Mouse (Mus musculus) embryo, embryonic 9.5 days (tissue): Measurements from ENCODE around the gene Tcea2.

Experiments used
- DNase-seq: peaks from one replicate; pipeline ENCODE4 v3.0.0-alpha.2; 2017; ENCODE audit errors: extremely low spot score

Gene Tcea2

DNA sequence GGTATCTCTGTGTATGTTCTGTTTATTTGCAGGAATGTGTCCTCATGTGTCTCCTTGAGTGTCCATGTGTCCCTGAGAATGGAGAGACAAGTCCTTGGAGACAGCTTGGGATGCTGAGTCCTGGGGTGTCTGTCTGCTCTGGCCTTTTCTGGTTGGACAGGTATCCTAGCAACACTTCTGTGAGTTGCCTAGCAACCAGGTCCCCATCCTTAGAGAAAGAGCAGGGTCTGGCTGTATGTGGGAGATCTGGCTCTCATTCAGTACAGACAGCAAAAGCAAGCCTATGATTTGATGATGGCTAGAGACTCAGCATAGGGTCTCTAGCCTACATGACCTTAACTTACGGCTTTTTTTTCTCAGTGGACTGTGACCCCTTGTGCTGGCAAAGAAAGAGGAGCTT, 33.6 kb downstream of the Tcea2 start:
- no peak for DNase-seq

DNA sequence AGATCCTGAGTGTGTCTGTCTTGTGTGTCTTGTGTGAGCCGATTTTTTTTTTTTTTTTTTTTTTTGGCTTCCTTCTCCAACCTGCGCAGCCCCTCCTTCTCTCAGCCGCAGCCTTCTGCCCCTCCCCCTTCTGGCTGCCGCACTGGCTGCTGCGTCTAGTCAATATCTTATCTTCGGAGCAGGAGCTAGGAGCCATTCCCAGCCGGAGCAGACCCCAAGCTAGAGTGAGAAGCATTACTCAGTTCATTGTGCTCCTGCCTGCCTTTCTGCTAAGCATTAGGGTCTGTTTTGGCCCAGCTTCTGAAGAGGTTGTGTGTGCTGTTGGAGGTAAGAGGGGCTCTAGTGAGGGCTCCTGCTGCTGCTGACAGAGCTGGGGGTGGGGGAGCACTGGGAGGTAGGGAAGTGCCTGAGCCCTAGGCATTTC, 34.8 kb downstream of the Tcea2 start, which contains the start of gene Oprl1:
Oprl1 (plus strand) TSS at position 114 of the 424 bp plus-strand sequence.
- DNase-seq, result peak; percentile 58

DNA sequence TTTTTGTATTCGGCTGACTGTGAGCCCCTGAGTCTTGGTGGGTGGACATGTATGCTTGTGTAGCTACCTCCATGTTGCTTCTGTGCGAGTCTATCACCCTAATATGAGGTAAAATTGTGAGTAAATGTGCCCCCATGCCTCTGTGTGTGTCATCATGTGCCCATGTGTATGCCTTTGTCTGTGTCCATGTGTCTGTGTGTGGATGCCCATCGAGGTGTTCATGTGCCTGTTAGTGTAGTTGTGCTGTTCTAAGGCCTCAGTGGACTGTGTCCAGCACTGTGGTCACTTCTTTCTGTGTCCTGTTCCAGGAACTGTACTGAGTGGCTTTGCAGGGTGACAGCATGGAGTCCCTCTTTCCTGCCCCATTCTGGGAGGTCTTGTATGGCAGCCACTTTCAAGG, 35.3 kb downstream of the Tcea2 start:
- no peak for DNase-seq

DNA sequence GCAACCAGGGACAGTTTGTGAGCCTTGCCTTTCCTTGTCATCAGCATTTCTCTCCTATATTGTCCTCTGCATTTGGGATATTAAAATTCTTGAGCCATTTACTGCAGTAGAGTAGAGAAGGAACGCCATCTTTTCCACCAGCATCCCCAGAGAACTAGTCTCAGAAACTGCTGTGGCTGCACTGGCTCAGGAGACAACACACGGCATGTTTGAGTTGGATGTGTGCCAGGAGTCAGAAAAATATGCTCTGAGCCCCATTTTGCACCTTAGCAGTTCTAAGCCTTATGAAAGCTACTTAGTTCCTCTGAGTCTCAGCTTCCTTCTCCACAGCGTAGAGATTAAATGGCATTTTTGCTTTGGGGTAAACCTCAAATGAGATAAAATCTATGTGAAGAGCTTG, 36.9 kb downstream of the Tcea2 start:
- no peak for DNase-seq

DNA sequence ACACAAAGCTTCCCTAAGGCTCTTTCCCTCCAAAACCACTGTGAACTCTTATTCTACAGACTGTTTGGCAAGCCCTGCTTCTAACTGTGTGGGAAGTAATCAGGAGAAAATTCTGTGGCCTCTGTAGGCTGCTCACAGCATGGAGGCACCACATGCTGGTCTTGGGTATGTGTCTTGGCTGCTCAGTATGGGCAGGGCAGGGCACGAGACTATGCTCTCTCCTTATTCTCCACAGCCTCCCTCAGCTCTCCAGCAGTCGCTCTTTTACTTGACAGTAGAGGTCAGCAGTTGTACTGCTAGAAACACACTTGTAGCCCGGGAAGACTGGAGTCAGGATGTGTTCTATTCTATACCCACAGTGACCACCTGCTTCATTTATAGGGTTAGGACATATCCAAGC, 40.0 kb downstream of the Tcea2 start:
- DNase-seq, result no peak

DNA sequence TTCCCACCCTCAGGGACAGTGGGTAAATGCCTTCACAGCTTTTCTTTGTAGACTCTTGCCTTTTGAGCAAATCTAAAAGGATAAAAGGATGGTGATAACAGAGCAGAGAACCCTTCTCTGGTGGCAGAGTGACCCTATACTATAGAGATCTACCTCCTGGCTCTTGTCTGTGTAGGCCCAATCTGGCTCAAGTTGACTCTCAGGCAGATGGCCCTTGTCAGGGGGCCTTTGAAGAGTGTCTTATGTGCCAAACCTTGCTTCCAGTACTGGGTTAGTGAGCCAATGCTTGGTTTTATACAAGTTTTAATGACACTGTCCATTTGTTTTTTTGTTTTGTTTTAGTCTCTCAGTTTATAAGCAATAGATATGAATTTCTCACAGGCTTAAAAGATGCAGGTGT, 41.1 kb downstream of the Tcea2 start:
- no peak for DNase-seq

DNA sequence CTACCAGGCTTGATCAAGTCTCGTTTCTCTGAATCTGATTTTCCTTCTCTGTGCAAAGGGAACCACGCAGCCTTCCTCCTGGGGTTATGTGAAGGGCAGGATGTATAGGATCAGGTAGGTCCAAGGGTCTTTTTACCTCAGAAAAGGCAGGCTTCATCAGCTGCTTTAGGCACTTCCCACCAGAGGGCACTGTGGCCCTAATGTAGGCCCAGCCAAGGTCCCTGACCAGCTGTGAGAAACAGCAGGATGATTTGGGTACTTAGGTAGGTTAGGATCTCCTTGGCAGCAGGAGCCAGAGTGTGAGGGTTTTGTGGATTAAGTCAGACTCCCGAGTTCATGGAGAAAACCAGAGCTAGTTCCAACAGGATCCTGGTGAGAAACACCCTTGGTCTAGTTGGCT, 42.1 kb downstream of the Tcea2 start:
- peak; percentile 39 for DNase-seq

DNA sequence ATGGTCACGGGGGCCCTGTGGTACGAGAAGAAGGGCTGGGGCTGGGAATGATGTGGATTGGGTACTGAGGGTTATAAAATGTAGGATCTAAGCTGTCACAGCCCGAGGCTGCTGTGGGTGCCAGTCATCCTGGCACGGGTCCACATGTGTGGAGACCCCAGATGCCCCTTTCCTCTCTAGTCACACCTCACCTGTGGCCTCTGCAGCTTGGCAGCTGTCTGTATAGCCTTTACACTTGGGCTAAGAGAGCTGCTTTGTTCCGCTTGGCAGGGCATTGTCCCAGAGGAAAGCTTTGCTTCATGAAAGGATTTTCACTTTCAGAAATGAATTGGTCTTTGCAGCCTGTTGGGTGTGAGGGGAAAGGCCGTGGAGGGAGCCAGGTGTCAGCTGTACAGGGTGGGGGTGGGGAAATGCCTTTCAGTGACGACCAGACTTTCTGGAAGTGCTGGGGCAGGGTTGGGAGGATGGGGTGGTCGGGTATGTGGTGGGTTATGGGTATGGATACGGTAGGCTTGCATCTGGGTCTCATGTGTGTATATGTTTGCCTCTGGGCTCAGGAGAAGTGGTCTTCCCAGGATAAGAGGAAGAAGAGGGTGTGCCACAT, 47.7 kb downstream of the Tcea2 start:
- DNase-seq, result no peak

DNA sequence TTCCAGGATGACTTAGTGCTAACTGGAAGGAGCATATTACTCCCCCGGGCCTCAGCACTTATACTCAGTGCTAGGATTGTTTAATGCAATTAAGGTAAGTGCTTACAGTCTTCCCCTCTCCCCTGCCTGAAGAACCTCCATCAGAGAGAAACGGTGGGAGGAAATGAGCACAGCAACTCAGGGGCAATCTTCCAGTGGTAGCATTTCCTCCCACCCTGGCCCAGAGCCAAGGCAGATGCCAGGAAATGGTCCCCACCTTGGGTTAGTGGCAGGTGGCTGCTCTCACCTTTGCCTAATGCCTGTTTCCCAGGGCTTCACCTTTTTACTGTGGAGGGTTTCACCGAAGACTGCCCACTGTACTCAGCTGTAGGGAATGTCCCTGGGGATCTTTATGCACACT, 49.9 kb downstream of the Tcea2 start:
- DNase-seq, result no peak
